Mouse (Mus musculus) heart, postnatal 4 days (tissue): ENCODE measurements at regions not wholly inside any gene's neighbourhood (a gene's known extent, or its start where the extent isn't known, plus 50 kb on each side); places are given as distances from the start of the nearest gene placed in this dataset.
A peak's percentile ranks its signal among the peaks of the same experiment; 100 is the strongest.

Experiments
- DNase-seq: peaks from one replicate; pipeline ENCODE4 v3.0.0; 2021

GRCm38 (mm10) chr7:136208879-136209278 is 492.7 kb upstream of the Mki67 start:
- DNase-seq: no peak

GRCm38 (mm10) chr7:136209299-136210171 is 493.4 kb upstream of the Mki67 start:
- DNase-seq: no peak

GRCm38 (mm10) chr7:136212492-136212891 is 496.3 kb upstream of the Mki67 start:
- peak; percentile 60 for DNase-seq

GRCm38 (mm10) chr7:136213057-136213961 is 497.1 kb upstream of the Mki67 start:
- DNase-seq: peak; percentile 12

GRCm38 (mm10) chr7:136213962-136214308 is 497.8 kb upstream of the Mki67 start:
- DNase-seq: no peak

- no peak for DNase-seq
Measured at GRCm38 (mm10) chr7:136214415-136214814, 498.3 kb upstream of the Mki67 start.

GRCm38 (mm10) chr7:136216734-136217133 is 500.6 kb upstream of the Mki67 start:
- peak; percentile 31 for DNase-seq

GRCm38 (mm10) chr7:136219564-136220244 is 503.5 kb upstream of the Mki67 start:
- no peak for DNase-seq

GRCm38 (mm10) chr7:136220245-136221167 is 504.3 kb upstream of the Mki67 start:
- DNase-seq: no peak

- DNase-seq: no peak
Measured at GRCm38 (mm10) chr7:136221620-136222019, 505.5 kb upstream of the Mki67 start.

GRCm38 (mm10) chr7:136226031-136226430 is 509.9 kb upstream of the Mki67 start:
- DNase-seq: peak; percentile 23

GRCm38 (mm10) chr7:136228331-136228730 is 512.2 kb upstream of the Mki67 start:
- no peak for DNase-seq

GRCm38 (mm10) chr7:136229592-136229991 is 513.4 kb upstream of the Mki67 start:
- no peak for DNase-seq

- no peak for DNase-seq
Measured at GRCm38 (mm10) chr7:136232177-136232576, 516.0 kb upstream of the Mki67 start.

- no peak for DNase-seq
Measured at GRCm38 (mm10) chr7:136235563-136235962, 519.4 kb upstream of the Mki67 start.

- DNase-seq: no peak
Measured at GRCm38 (mm10) chr7:136236391-136236790, 520.2 kb upstream of the Mki67 start.

- no peak for DNase-seq
Measured at GRCm38 (mm10) chr7:136265691-136266090, 549.5 kb upstream of the Mki67 start.

- DNase-seq: no peak
Measured at GRCm38 (mm10) chr7:136267716-136268489, 551.7 kb upstream of the Mki67 start.

GRCm38 (mm10) chr7:136275651-136276050 is 559.5 kb upstream of the Mki67 start:
- DNase-seq: no peak

- no peak for DNase-seq
Measured at GRCm38 (mm10) chr7:136283770-136284169, 567.6 kb upstream of the Mki67 start.

GRCm38 (mm10) chr7:136285606-136286005 is 569.4 kb upstream of the Mki67 start:
- DNase-seq: no peak
